Mouse (Mus musculus) neural tube, embryonic 13.5 days (tissue): ENCODE measurements at regions not wholly inside any gene's neighbourhood (a gene's known extent, or its start where the extent isn't known, plus 50 kb on each side); places are given as distances from the start of the nearest gene placed in this dataset.

Experiments used
- ATAC-seq: fragments of 200-750 bp; cut with Nextera tagmentation; 2 replicates; pipeline ENCODE4 v1.8.0; 2017; ENCODE audit warnings: low read depth, mild to moderate bottlenecking, moderate TSS enrichment, moderate library complexity
- H3K27ac ChIP-seq: fragments of 300-500 bp; sonication (generic); replicated peaks from 2 replicates; pipeline ENCODE4 v1.5.1; 2015; ENCODE audit warnings: moderate library complexity, mild to moderate bottlenecking, inconsistent platforms
- H3K27me3 ChIP-seq: fragments of 300-500 bp; sonication (generic); 2 replicates; pipeline ENCODE4 v1.6.1; 2015; ENCODE audit warnings: mild to moderate bottlenecking, inconsistent platforms
- H3K36me3 ChIP-seq: fragments of 300-500 bp; sonication (generic); 2 replicates; pipeline ENCODE4 v1.6.1; 2015; ENCODE audit warnings: mild to moderate bottlenecking, inconsistent platforms
- H3K4me1 ChIP-seq: fragments of 300-500 bp; sonication (generic); replicated peaks from 2 replicates; pipeline ENCODE4 v1.6.1; 2015; ENCODE audit warnings: inconsistent platforms
- H3K4me2 ChIP-seq: fragments of 300-500 bp; sonication (generic); 2 replicates; pipeline ENCODE4 v1.6.1; 2015; ENCODE audit warnings: inconsistent platforms, mild to moderate bottlenecking, moderate library complexity
- H3K4me3 ChIP-seq: fragments of 300-500 bp; sonication (generic); 2 replicates; pipeline ENCODE4 v1.5.1; 2015; ENCODE audit warnings: mild to moderate bottlenecking, inconsistent platforms
- H3K9ac ChIP-seq: fragments of 300-500 bp; sonication (generic); 2 replicates; pipeline ENCODE4 v1.6.1; 2015; ENCODE audit warnings: moderate library complexity, mild to moderate bottlenecking, inconsistent platforms
- H3K9me3 ChIP-seq: fragments of 300-500 bp; sonication (generic); 2 replicates; pipeline ENCODE4 v1.6.1; 2016; ENCODE audit warnings: inconsistent platforms
- WGBS: fragments of 180-500 bp; shearing (Covaris S2); methylation state at CpG from one replicate; pipeline ENCODE4 v1.1.7; 2015; 5-methylcytosine and 5-hydroxymethylcytosine counted together

DNA sequence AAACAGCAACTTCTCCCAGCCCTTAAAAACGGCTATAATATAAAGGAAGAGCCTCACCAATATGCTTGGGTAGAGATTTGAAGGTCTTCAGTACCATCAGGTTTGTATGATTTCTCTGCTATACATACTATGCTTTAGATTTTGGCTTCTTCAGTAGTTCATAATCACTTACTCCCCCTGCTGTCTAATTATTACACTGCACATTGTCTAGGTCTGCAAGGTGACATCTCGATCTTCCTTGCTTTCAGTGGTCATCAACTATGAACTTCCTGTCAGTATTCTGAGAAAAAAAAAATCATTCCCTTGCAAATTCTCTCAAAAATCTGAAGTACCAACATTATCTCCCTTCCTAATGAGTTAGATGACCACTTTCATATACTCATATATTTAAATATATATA, 225.4 kb upstream of the Galnt5 start:
- Histone ChIP-seq H3K4me1 (no peaks in the 10 kb centered on the region), H3K27ac (no peak overlapping the region), H3K9me3 (no peaks in the 10 kb centered on the region), H3K27me3 (no peaks in the 10 kb centered on the region), H3K4me2 (no peak overlapping the region), H3K4me3 (no peak overlapping the region), H3K36me3 (no peaks in the 10 kb centered on the region), H3K9ac (no peak overlapping the region)
- WGBS: 82% methylated on average over 2 of the region's 2 CpGs
- ATAC-seq: no peak

DNA sequence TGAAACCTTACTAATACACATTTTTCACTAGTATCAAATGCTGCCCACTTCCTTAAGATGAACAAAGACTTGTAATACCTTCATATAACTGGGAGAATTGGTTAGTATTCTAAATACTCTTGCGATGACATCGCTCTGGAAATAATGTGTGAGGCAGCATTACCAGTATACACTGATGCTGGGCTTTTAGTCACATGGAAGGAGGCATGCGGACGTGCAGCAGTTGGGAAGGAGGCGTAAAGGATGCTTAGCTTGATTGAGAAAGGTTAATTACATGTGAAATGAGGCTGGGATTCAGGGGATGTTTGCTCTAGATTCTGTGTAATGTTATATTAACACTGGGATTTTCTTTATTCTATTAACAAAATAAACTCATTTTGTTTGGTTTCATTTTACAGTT, 221.5 kb upstream of the Galnt5 start:
- WGBS: 63% methylated on average over 5 of the region's 5 CpGs
- H3K27ac ChIP-seq: no peak overlapping the region
- H3K9me3 ChIP-seq: no peaks in the 10 kb centered on the region
- H3K4me1 ChIP-seq: no peaks in the 10 kb centered on the region
- ATAC-seq: 0 out of 2 replicates have a peak, but pooled peaks have one; percentile 72
- H3K36me3 ChIP-seq: no peaks in the 10 kb centered on the region
- H3K27me3 ChIP-seq: no peaks in the 10 kb centered on the region
- H3K4me2 ChIP-seq: no peak overlapping the region
- H3K9ac ChIP-seq: no peak overlapping the region
- no peak overlapping the region for H3K4me3 ChIP-seq

DNA sequence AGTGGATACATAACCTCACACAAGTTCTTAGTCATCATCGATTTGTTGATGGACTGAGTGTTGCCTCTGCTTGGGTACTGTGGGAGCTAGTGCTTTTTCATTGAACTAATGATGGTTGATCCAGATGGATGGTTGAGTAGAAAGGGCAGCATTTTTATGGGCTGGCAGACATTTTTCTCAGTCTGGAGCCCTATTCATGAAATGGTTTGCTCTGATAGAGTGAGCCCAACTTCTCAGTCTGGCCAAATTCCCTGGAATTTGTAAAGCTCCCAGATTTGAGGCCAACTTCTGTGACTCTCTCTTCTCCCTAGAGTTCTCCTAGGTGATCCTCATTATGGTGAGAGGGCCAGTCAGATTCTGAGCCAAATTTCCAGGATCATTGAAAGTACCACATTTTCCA, 216.8 kb upstream of the Galnt5 start:
- no peak overlapping the region for H3K9ac ChIP-seq
- no peak for ATAC-seq
- H3K4me1 ChIP-seq: no peaks in the 10 kb centered on the region
- WGBS: 86% methylated on average over 1 of the region's 1 CpGs
- no peak overlapping the region for H3K4me2 ChIP-seq
- no peaks in the 10 kb centered on the region for H3K9me3 ChIP-seq
- H3K4me3 ChIP-seq: no peak overlapping the region
- no peaks in the 10 kb centered on the region for H3K27me3 ChIP-seq
- no peak overlapping the region for H3K27ac ChIP-seq
- no peaks in the 10 kb centered on the region for H3K36me3 ChIP-seq

DNA sequence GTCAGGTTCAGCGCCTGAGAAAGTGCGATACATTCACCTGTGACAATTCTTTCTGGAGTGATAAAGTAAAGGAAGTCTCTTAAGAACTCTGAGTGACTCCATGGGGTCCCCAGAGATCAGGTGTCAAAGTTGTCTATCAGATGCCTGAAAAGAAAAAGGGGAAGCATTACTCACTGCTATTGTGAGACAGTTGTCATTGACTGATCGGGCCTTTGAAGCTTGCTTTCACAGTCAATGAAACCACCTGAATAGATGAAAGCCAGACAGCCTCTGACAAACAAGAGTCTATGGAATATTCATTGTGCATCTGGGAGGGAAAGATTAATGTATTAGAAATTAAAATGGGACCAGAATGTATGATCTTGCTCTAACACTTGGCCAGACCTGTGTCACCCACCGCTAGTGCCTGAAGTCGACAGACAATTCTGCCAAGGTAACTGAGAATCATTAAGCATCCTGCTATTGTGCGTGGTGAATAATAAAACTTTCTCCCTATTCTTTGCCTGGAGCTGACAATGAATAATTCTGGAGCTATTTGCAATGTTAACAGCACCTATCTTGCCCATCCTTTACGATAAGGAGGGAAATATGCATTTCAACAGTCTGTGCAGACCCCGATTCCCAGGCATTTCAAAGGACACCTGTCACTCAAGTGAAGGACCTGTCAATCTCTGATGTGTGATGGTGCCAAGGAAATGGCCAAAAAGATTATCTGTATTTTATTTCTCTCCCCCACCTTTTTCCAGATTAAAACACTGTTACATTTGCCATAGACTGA, 204.0 kb upstream of the Galnt5 start:
- Histone ChIP-seq H3K9me3 (no peaks in the 10 kb centered on the region), H3K9ac (no peak overlapping the region), H3K4me1 (no peaks in the 10 kb centered on the region), H3K27me3 (no peaks in the 10 kb centered on the region), H3K4me3 (no peak overlapping the region), H3K4me2 (no peak overlapping the region), H3K36me3 (no peaks in the 10 kb centered on the region), H3K27ac (no peak overlapping the region)
- ATAC-seq: no peak
- WGBS: 63% methylated on average over 8 of the region's 8 CpGs

DNA sequence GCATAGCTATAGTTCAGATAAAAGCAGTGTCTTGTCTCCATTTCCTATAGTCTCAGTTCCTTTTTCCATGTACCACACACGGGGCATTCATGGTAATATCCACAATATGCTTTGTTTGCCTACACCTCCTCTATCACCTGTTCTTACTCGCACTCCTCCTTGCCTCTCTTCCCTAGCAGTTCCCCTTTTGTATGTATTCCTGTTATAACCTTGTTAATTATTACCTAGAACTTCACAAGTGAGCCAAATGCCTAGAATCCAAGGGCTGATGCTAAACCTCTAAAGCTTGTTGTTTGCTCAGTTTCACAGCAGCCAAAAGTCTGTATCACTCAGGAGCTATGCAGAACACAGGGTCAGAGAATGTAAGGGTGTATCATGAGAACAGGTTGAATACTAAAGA, 198.4 kb upstream of the Galnt5 start:
- H3K4me2 ChIP-seq: no peak overlapping the region
- 68% methylated on average over 2 of the region's 2 CpGs for WGBS
- ATAC-seq: no peak
- no peaks in the 10 kb centered on the region for H3K9me3 ChIP-seq
- no peaks in the 10 kb centered on the region for H3K4me1 ChIP-seq
- H3K9ac ChIP-seq: no peak overlapping the region
- no peaks in the 10 kb centered on the region for H3K27me3 ChIP-seq
- H3K36me3 ChIP-seq: no peaks in the 10 kb centered on the region
- no peak overlapping the region for H3K27ac ChIP-seq
- H3K4me3 ChIP-seq: no peak overlapping the region

DNA sequence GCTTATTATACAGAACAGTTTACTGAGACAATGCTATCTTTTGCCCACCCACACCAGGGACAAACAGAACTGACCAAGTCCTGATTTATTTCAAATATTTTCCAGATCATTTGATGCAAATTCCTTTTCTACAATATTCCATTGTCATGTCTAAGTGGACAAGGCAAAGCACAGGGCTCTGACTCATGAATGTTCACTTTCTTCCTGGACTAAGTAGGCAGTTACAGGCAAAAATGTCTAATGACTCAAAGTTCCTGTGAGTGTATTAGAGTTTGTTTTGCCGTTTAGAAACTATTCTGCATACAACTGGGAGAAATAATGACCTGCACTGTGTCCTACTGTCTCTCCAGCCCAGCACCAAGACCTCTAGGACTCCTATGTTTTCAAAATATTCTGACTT, 189.8 kb upstream of the Galnt5 start:
- Histone ChIP-seq H3K9me3 (no peaks in the 10 kb centered on the region), H3K27me3 (no peaks in the 10 kb centered on the region), H3K9ac (no peak overlapping the region), H3K4me2 (no peak overlapping the region), H3K27ac (no peak overlapping the region), H3K4me3 (no peak overlapping the region), H3K36me3 (no peaks in the 10 kb centered on the region), H3K4me1 (no peaks in the 10 kb centered on the region)
- 30% methylated on average over 1 of the region's 1 CpGs for WGBS
- ATAC-seq: no peak

DNA sequence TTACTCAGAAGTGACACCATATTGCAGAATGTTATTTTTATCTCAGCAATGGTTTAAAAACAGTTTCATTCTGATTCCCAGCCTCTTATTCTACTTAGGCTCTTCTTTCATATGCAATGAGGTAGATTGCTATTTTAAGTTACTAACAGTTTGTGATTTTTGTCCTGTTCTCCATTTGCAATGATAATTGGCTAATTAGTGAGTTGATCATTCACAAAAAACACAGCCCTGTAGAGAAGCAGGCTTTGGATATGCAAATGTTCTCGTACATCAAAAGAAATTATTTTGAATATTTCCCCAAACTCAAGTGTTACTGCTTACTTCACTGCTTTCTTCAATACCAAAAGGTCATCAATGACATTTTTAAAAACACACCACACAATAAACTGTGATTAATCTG, 184.7 kb upstream of the Galnt5 start:
- Histone ChIP-seq H3K4me3 (no peak overlapping the region), H3K4me1 (no peaks in the 10 kb centered on the region), H3K27ac (no peak overlapping the region), H3K9me3 (no peaks in the 10 kb centered on the region), H3K4me2 (no peak overlapping the region), H3K36me3 (no peaks in the 10 kb centered on the region), H3K27me3 (no peaks in the 10 kb centered on the region), H3K9ac (no peak overlapping the region)
- ATAC-seq: no peak
- WGBS: 67% methylated on average over 1 of the region's 1 CpGs

DNA sequence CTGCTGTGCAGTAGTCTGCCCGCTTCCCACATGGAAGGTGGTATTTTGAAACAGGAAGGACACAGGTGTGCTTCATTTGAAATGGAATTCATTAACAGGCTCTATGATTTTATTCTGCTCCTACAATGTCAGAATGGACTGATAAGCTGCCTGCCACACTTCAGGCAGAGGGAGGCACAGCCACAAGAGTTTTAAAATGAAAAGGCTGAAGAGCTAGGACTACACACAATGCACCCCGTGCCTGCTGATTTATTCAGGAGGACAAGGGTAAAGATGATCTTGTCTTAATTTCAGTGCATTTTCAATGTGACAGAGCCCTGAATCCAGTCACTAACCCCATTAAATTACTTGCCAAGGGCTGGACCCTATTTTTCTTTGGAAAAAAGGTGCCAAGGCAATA, 177.3 kb upstream of the Galnt5 start:
- Histone ChIP-seq H3K4me3 (no peak overlapping the region), H3K36me3 (no peaks in the 10 kb centered on the region), H3K4me1 (peaks cover 4% of the 10 kb centered on the region), H3K27me3 (no peaks in the 10 kb centered on the region), H3K27ac (no peak overlapping the region), H3K9me3 (no peaks in the 10 kb centered on the region), H3K4me2 (no peak overlapping the region), H3K9ac (no peak overlapping the region)
- no peak for ATAC-seq
- WGBS: 42% methylated on average over 2 of the region's 2 CpGs

DNA sequence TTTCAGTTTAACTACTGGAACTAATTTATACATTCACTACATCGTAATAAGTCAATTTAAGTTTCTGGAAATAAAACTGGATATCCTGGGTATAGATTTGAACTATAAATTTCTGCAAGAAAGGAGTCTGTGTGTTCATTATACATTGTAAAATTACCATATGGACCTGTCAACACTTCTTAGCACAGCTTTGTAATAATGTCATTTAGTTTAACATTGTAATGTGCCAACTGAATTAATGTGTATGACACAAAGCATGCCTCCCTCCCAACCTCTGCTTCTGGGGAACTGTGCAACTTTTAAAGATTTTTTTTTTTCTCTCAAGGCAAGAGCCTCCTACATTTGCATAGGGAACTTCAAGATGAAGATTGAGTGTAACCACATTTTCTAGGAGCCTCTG, 176.8 kb upstream of the Galnt5 start:
- WGBS: 30% methylated on average over 1 of the region's 1 CpGs
- no peaks in the 10 kb centered on the region for H3K27me3 ChIP-seq
- H3K36me3 ChIP-seq: no peaks in the 10 kb centered on the region
- H3K27ac ChIP-seq: no peak overlapping the region
- no peak overlapping the region for H3K4me2 ChIP-seq
- ATAC-seq: no peak
- H3K9ac ChIP-seq: no peak overlapping the region
- H3K4me3 ChIP-seq: no peak overlapping the region
- no peaks in the 10 kb centered on the region for H3K9me3 ChIP-seq
- H3K4me1 ChIP-seq: peaks cover 4% of the 10 kb centered on the region

DNA sequence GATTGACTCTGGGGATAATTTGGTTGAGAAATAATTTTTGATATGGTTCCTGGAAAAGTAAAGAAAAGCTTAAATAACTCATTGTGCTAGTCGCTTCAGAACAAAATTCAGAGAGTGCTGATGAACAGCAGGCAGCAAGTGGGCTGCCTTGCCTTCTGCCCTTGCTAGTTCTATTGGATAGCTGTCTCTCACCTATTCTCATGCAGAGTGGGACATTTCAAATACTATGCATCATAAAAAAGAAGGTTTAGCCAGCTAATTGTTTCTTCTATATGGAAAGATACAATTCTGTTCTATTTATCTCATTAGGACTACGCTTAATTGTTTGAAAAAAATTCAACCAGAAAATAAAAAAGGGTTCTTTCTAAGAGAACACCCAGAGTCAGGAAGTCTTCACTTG, 169.4 kb upstream of the Galnt5 start:
- no peak for ATAC-seq
- WGBS: 73% methylated on average over 2 of the region's 2 CpGs

DNA sequence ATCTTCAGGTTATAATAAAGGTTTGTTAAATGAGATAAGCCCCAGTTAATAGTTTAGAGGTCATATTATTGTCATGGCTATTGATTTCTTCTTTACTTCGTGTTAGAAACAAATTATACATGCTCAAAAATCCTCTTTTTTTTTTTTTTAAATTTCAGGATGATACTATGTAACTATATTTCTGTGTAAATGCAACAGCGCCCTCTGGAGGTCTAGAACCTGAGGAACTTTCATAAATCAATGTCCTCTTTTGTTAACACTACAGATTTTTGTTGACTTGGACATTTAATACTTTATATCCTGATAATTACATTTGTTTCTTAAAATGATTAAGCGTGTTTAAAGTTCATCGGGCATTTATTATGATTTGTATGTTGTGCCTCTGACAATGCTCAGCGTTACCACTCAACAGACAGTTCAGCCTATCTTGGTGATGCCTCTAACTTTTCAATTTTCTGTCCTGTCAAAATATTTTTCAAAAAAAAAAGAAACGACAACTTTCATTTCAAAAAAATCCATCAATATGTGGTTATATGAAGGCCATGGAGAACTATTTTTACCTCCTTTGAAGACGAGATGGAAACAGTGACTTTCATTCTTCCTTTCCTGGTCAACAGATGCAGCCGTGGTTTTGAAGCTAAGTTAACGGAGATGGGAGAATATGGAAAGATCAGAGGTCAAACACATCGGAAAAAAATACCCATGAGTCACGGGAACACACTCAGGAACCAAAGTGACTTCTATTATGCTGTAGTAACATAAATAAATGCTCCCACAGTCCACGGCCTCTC, 164.9 kb upstream of the Galnt5 start:
- Histone ChIP-seq H3K36me3 (no peaks in the 10 kb centered on the region), H3K9ac (no peak overlapping the region), H3K4me3 (no peak overlapping the region), H3K9me3 (no peaks in the 10 kb centered on the region), H3K4me1 (no peaks in the 10 kb centered on the region), H3K4me2 (no peak overlapping the region), H3K27me3 (no peaks in the 10 kb centered on the region), H3K27ac (no peak overlapping the region)
- 42% methylated on average over 12 of the region's 12 CpGs for WGBS
- no peak for ATAC-seq

More for the DNA sequence above, 169.4 kb upstream of the Galnt5 start:
- no peak overlapping the region for H3K9ac ChIP-seq
- no peak overlapping the region for H3K4me3 ChIP-seq
- H3K27me3 ChIP-seq: no peaks in the 10 kb centered on the region
- no peaks in the 10 kb centered on the region for H3K4me1 ChIP-seq
- no peak overlapping the region for H3K27ac ChIP-seq
- no peaks in the 10 kb centered on the region for H3K9me3 ChIP-seq
- H3K36me3 ChIP-seq: no peaks in the 10 kb centered on the region
- H3K4me2 ChIP-seq: no peak overlapping the region

DNA sequence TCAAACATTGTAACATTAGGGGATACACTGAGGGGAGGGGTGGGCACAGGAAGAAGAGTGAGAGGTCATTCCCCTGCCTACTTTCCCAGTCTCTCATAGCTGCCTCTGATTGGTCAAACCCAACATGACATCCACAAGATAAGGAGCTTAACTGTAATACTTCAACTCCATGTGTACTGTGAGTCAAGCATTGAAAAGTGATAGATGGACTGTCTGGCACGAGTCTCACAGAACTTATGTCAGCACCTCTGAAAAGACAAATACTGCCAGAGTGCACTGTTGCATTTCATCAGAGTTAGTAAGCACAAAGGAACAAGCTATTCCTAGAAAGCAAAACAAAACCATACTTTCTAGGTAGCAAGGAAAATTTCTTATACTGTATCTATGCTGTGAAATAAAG, 152.5 kb upstream of the Galnt5 start:
- 77% methylated on average over 1 of the region's 1 CpGs for WGBS
- H3K36me3 ChIP-seq: no peaks in the 10 kb centered on the region
- H3K4me2 ChIP-seq: no peak overlapping the region
- no peak overlapping the region for H3K9ac ChIP-seq
- no peak overlapping the region for H3K27ac ChIP-seq
- H3K4me1 ChIP-seq: peaks cover 9% of the 10 kb centered on the region
- no peaks in the 10 kb centered on the region for H3K27me3 ChIP-seq
- no peak for ATAC-seq
- H3K9me3 ChIP-seq: no peaks in the 10 kb centered on the region
- no peak overlapping the region for H3K4me3 ChIP-seq

DNA sequence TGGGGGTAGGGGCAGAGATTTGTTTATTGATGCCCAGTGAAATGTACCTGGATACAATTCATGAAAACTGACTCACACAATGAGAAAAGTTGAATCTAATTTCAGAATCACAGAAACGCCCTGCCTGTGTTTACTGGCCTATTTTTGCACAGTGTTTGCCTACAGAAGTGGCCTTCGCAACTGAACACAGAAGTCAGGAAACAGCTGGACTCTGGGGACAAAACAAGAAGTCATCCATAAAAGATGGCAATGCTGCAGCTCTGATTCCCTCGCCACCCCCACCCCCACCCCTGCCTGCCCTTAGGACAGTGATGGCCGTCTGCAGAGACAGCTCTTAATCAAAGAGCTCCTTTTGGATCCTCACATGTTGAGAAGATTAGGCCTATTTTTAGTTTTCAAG, 150.0 kb upstream of the Galnt5 start:
- 35% methylated on average over 4 of the region's 4 CpGs for WGBS
- no peaks in the 10 kb centered on the region for H3K36me3 ChIP-seq
- H3K27ac ChIP-seq: no peak overlapping the region
- H3K4me3 ChIP-seq: no peak overlapping the region
- no peaks in the 10 kb centered on the region for H3K27me3 ChIP-seq
- H3K9me3 ChIP-seq: no peaks in the 10 kb centered on the region
- ATAC-seq: no peak
- H3K4me1 ChIP-seq: peaks cover 9% of the 10 kb centered on the region
- H3K9ac ChIP-seq: no peak overlapping the region
- no peak overlapping the region for H3K4me2 ChIP-seq
